Mouse (Mus musculus): ENCODE results near the gene Ap3s2.

Gene Ap3s2

DNA sequence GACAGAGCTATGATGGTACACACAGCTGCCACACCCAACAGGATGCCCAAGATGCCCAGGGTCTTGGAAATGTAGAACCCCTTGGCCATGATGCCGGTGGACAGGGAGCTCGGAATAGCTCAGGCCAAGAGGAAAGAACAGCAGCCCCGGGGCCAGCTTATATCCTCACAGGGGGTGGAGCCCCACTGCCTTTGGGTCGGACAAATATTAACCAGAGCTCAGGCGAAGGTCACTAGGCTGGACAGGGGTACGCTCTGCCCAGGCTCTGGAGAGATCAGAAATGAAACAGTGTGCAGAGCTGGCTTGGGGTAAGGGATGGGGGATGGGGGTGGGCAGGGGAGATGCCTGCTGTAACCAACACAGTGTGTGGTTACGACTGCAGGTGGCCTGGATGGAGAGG lies 78.3 kb downstream of the Ap3s2 start:
- no peak for DNase-seq

DNA sequence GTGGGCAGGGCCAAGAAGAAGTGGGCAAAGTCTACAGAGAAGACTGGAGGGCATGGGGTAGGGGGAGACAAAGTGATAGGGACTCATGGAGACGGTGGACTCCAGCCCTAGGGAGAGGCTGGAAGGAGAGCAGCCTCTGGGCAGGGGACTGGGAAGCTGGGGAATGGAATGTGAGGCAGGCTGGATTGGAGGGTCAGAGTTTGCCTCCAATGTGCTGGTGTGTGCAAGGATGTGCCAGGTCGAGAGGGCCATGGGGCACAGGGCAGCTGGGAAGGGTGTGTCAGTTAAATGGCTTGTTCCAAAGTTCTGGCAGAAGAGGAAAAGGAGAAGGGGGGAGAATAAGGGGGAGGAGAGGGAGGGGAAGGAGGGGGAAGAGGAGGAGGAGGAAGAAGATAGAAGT lies 83.2 kb downstream of the Ap3s2 start:
- DNase-seq = no peak

DNA sequence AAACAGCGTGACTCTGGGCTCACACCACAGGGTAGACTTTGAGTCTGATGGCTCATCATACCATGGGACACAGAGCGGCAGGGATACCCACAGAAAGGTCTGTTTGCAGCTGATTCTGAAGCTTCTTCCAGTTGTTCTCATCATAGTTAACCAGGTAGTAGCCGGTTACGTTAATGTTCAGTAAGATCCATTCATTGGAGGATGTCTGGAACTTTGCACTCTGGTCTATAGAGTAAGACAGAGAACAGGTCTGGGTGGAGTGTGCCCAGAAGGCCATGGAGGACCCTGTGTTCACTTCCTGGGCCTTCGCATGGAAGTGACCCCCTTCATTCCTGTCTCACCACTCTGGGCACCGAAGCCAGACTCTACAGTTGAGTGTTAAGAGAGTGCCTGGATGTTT lies 85.3 kb downstream of the Ap3s2 start:
- no peak for DNase-seq

DNA sequence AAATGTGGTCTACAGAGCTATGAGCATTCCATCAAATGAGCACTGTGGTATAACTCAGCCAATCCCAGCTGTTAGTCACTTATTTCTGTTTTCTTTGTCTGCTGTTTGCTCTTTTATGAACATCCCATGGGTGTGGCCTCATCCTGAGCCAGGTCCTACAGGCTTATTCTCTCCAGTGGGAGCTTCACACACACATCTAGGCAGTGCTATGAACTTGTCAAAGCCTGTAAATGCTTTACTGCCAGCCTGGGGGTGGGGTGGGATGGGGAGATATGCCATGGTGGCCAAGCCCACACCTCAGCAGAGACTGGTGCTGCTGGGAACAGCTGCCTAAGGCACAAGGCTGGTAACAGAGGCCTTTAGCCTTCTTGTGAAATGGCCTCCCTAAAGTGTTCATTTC lies 87.5 kb downstream of the Ap3s2 start:
- no peak for DNase-seq

DNA sequence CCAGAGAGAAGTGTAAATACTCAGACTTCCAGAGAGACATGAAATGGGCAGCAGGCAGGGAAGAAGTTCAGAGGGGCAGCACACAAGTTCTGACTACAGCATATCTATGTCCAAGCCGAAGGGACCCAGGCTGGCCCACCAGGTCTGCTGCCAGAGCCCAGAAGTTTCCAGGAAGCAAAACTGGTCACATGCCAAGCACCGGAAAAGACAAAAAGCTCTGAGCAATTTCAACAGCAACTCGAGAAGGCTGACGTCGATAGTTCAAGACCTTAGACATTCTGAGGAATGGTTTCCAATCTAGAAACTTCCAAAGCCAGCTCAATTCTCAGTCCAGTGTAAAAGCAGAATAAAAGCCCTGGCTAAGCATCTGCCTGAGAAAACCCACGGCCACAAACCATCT lies 88.9 kb downstream of the Ap3s2 start:
- no peak for DNase-seq

DNA sequence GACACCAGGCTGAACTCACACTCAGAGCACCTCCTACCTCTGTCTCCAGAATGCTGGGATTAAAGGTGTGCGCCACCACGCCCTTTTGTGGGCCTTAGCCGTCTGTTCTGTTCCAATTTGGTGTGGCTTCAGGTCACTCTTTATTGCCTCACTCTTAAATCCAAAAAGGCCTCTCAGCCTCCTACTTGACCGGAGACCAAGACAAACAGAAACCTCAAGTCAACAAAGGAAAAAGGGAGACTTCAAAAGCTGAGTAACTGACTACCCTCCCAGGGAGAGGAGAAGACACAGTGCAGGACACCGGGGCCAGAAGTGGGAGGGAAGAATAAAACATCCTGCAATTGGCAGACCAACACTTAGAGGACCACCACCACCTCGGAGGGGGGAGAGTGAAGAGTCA lies 89.3 kb downstream of the Ap3s2 start:
- no peak for DNase-seq

DNA sequence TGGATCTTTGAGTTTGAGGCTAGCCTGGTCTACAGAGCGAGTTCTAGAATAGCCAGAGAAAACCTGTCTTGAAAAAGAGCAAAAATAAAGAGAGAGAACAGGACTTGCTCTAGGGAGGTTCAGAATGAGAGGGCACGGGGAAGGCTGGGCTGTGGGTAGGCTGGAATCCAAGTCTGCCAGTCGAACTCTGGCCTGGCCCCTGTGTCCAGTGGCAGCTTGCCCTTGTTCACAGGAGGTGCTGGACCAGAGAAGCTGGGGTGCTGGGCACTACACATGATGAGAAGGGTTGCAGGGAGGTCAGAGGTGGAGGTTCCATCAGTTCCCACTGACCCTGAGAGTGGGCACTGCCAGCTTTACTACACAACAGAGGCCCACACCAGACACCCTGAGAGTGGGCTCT lies 92.1 kb downstream of the Ap3s2 start:
- no peak for DNase-seq
